Mouse (Mus musculus): ENCODE measurements at regions not wholly inside any gene's neighbourhood (a gene's known extent, or its start where the extent isn't known, plus 50 kb on each side); places are given as distances from the start of the nearest gene placed in this dataset.
A peak's percentile ranks its signal among the peaks of the same experiment; 100 is the strongest.

- no peaks in the 10 kb centered on the region for H3K27me3 ChIP-seq (ENCODE audit: insufficient read depth, poor library complexity, severe bottlenecking)
- H3K27ac ChIP-seq, result peak overlapping the region; percentile 59; the same call in 1 of the 2 replicates
- H3K4me1 ChIP-seq, result peaks cover 32% of the 10 kb centered on the region
- no peak for DNase-seq (ENCODE audit: low spot score)
- H3K36me3 ChIP-seq, result no peaks in the 10 kb centered on the region
- no peak overlapping the region for H3K4me3 ChIP-seq
- WGBS, result 35% methylated on average over 1 of the region's 1 CpGs
- H3K9me3 ChIP-seq, result no peaks in the 10 kb centered on the region
These were observed 74.0 kb downstream of the Adamts15 start for GRCm38 (mm10) chr9:30848249-30848648.

GRCm38 (mm10) chr9:30845609-30846290 lies 76.5 kb downstream of the Adamts15 start:
- peak overlapping the region; percentile 48; the same call in 1 of the 2 replicates for H3K27ac ChIP-seq
- no peaks in the 10 kb centered on the region for H3K9me3 ChIP-seq
- H3K4me3 ChIP-seq, result no peak overlapping the region
- peaks cover 32% of the 10 kb centered on the region for H3K4me1 ChIP-seq
- no peaks in the 10 kb centered on the region for H3K36me3 ChIP-seq
- H3K27me3 ChIP-seq (ENCODE audit: insufficient read depth, poor library complexity, severe bottlenecking), result no peaks in the 10 kb centered on the region
- 71% methylated on average over 10 of the region's 10 CpGs for WGBS
- DNase-seq (ENCODE audit: low spot score), result no peak

- WGBS, result 30% methylated on average over 8 of the region's 8 CpGs
- peaks cover 31% of the 10 kb centered on the region for H3K4me1 ChIP-seq
- no peaks in the 10 kb centered on the region for H3K27me3 ChIP-seq (ENCODE audit: insufficient read depth, poor library complexity, severe bottlenecking)
- H3K4me3 ChIP-seq, result no peak overlapping the region
- DNase-seq (ENCODE audit: low spot score), result peak; percentile 82
- H3K27ac ChIP-seq, result peak overlapping the region; percentile 59
- H3K9me3 ChIP-seq, result no peaks in the 10 kb centered on the region
- H3K36me3 ChIP-seq, result no peaks in the 10 kb centered on the region
These were observed 78.1 kb downstream of the Adamts15 start for GRCm38 (mm10) chr9:30844079-30844563.

GRCm38 (mm10) chr9:30834908-30835307 lies 87.3 kb downstream of the Adamts15 start:
- H3K27me3 ChIP-seq (ENCODE audit: insufficient read depth, poor library complexity, severe bottlenecking), result no peaks in the 10 kb centered on the region
- DNase-seq (ENCODE audit: low spot score), result no peak
- no peaks in the 10 kb centered on the region for H3K36me3 ChIP-seq
- H3K4me1 ChIP-seq, result peaks cover 15% of the 10 kb centered on the region; the same call in 1 of the 2 replicates
- WGBS, result 64% methylated on average over 4 of the region's 4 CpGs
- H3K4me3 ChIP-seq, result no peak overlapping the region
- H3K9me3 ChIP-seq, result no peaks in the 10 kb centered on the region
- 0 out of 2 replicates have a peak overlapping the region, but pooled peaks have one; percentile 32 for H3K27ac ChIP-seq

- Histone ChIP-seq H3K4me1 (peaks cover 11% of the 10 kb centered on the region; the same call in 1 of the 2 replicates), H3K27ac (peak overlapping the region; percentile 18; the same call in 1 of the 2 replicates), H3K27me3 (ENCODE audit: insufficient read depth, poor library complexity, severe bottlenecking) (no peaks in the 10 kb centered on the region), H3K9me3 (no peaks in the 10 kb centered on the region), H3K4me3 (no peak overlapping the region), H3K36me3 (no peaks in the 10 kb centered on the region)
- 75% methylated on average over 10 of the region's 10 CpGs for WGBS
- DNase-seq (ENCODE audit: low spot score), result no peak
These were observed 87.7 kb downstream of the Adamts15 start for GRCm38 (mm10) chr9:30834565-30834905.

- peak overlapping the region; percentile 18; the same call in 1 of the 2 replicates for H3K27ac ChIP-seq
- 86% methylated on average over 15 of the region's 15 CpGs for WGBS
- H3K4me1 ChIP-seq, result peaks cover 6% of the 10 kb centered on the region; the same call in 1 of the 2 replicates
- no peak overlapping the region for H3K4me3 ChIP-seq
- no peaks in the 10 kb centered on the region for H3K36me3 ChIP-seq
- no peaks in the 10 kb centered on the region for H3K27me3 ChIP-seq (ENCODE audit: insufficient read depth, poor library complexity, severe bottlenecking)
- H3K9me3 ChIP-seq, result no peaks in the 10 kb centered on the region
- no peak for DNase-seq (ENCODE audit: low spot score)
These were observed 88.3 kb downstream of the Adamts15 start for GRCm38 (mm10) chr9:30833836-30834564.

- no peak overlapping the region for H3K27ac ChIP-seq
- no peak for DNase-seq (ENCODE audit: low spot score)
- no peaks in the 10 kb centered on the region for H3K4me1 ChIP-seq
- H3K4me3 ChIP-seq, result no peak overlapping the region
- no peaks in the 10 kb centered on the region for H3K36me3 ChIP-seq
- WGBS, result 85% methylated on average over 3 of the region's 3 CpGs
- H3K27me3 ChIP-seq (ENCODE audit: insufficient read depth, poor library complexity, severe bottlenecking), result no peaks in the 10 kb centered on the region
- H3K9me3 ChIP-seq, result no peaks in the 10 kb centered on the region
These were observed 92.9 kb downstream of the Adamts15 start for GRCm38 (mm10) chr9:30829158-30829870.

GRCm38 (mm10) chr9:30827780-30828179 lies 94.5 kb downstream of the Adamts15 start:
- Histone ChIP-seq H3K27me3 (ENCODE audit: insufficient read depth, poor library complexity, severe bottlenecking) (no peaks in the 10 kb centered on the region), H3K4me1 (no peaks in the 10 kb centered on the region), H3K4me3 (no peak overlapping the region), H3K36me3 (no peaks in the 10 kb centered on the region), H3K27ac (no peak overlapping the region), H3K9me3 (no peaks in the 10 kb centered on the region)
- WGBS, result 63% methylated on average over 1 of the region's 1 CpGs
- no peak for DNase-seq (ENCODE audit: low spot score)

- Histone ChIP-seq H3K27me3 (ENCODE audit: insufficient read depth, poor library complexity, severe bottlenecking) (no peaks in the 10 kb centered on the region), H3K9me3 (no peaks in the 10 kb centered on the region), H3K27ac (no peak overlapping the region), H3K4me3 (no peak overlapping the region), H3K36me3 (no peaks in the 10 kb centered on the region), H3K4me1 (no peaks in the 10 kb centered on the region)
- no peak for DNase-seq (ENCODE audit: low spot score)
- 68% methylated on average over 4 of the region's 4 CpGs for WGBS
These were observed 98.1 kb downstream of the Adamts15 start for GRCm38 (mm10) chr9:30824056-30824625.

GRCm38 (mm10) chr9:30820806-30821375 lies 101.4 kb downstream of the Adamts15 start:
- Histone ChIP-seq H3K4me1 (no peaks in the 10 kb centered on the region), H3K36me3 (no peaks in the 10 kb centered on the region), H3K4me3 (no peak overlapping the region), H3K27ac (no peak overlapping the region), H3K27me3 (ENCODE audit: insufficient read depth, poor library complexity, severe bottlenecking) (no peaks in the 10 kb centered on the region), H3K9me3 (no peaks in the 10 kb centered on the region)
- WGBS, result 76% methylated on average over 2 of the region's 2 CpGs
- DNase-seq (ENCODE audit: low spot score), result no peak

GRCm38 (mm10) chr9:30813246-30813645 lies 109.0 kb downstream of the Adamts15 start:
- Histone ChIP-seq H3K9me3 (no peaks in the 10 kb centered on the region), H3K27ac (no peak overlapping the region), H3K4me3 (no peak overlapping the region), H3K4me1 (peaks cover 42% of the 10 kb centered on the region), H3K27me3 (ENCODE audit: insufficient read depth, poor library complexity, severe bottlenecking) (no peaks in the 10 kb centered on the region), H3K36me3 (no peaks in the 10 kb centered on the region)
- 66% methylated on average over 4 of the region's 4 CpGs for WGBS
- DNase-seq (ENCODE audit: low spot score), result no peak

GRCm38 (mm10) chr9:30810843-30811242 lies 111.4 kb downstream of the Adamts15 start:
- H3K4me3 ChIP-seq, result no peak overlapping the region
- peaks cover 42% of the 10 kb centered on the region for H3K4me1 ChIP-seq
- H3K36me3 ChIP-seq, result no peaks in the 10 kb centered on the region
- no peaks in the 10 kb centered on the region for H3K9me3 ChIP-seq
- H3K27me3 ChIP-seq (ENCODE audit: insufficient read depth, poor library complexity, severe bottlenecking), result no peaks in the 10 kb centered on the region
- WGBS, result 0% methylated on average over 1 of the region's 1 CpGs
- peak; percentile 86 for DNase-seq (ENCODE audit: low spot score)
- peak overlapping the region; percentile 79 for H3K27ac ChIP-seq

Data from heart, embryonic 10.5 days (tissue).